Mouse (Mus musculus): ENCODE results near the gene Fam57b. TPM values are rescaled to one million over a fixed set of nuclear protein-coding genes. Genes with fewer than 3 reads are reported as not detected.

Fam57b gene
- total and polyA plus RNA-seq, 2 experiments from 2014 or later = 0.99 to 2.6 TPM

GRCm38 (mm10) chr7:126822741-126823140 is 25.3 kb downstream of the Fam57b start:
- no peak overlapping the region for H3K27ac ChIP-seq (ENCODE audit: low read depth)

GRCm38 (mm10) chr7:126823202-126823711 is 25.8 kb downstream of the Fam57b start:
- Histone ChIP-seq H3K4me3 (ENCODE audit: low read depth, low read length) (peak overlapping the region; percentile 24), H3K36me3 (replicated peaks; ENCODE audit: control insufficient read depth, insufficient read depth, low read length) (no peaks in the 10 kb centered on the region), H3K9ac (replicated peaks; ENCODE audit: low read depth, low read length) (no peak overlapping the region; the same call in 1 of the 2 replicates), H3K27ac (ENCODE audit: low read depth) (no peak overlapping the region), H3K4me1 (ENCODE audit: control insufficient read depth, insufficient read depth) (no peaks in the 10 kb centered on the region; the same call in 1 of the 2 replicates), H3K4me2 (ENCODE audit: low read depth, low read length) (peak overlapping the region; percentile 57), H3K27me3 (ENCODE audit: control insufficient read depth, insufficient read depth, low read length) (peaks cover 30% of the 10 kb centered on the region), H3K9me3 (replicated peaks; ENCODE audit: control insufficient read depth, low read length) (no peaks in the 10 kb centered on the region)
- 3% methylated on average over 18 of the region's 19 CpGs for WGBS
- no peak for DNase-seq (ENCODE audit: low spot score)
- 0 out of 2 replicates have a peak, but pooled peaks have one; percentile 18 for ATAC-seq (ENCODE audit: insufficient read depth, low read depth)
- no peak for TF ChIP-seq EP300 (IDR thresholded peaks at IDR 0.05; ENCODE audit: low read depth)
- no peak for TF ChIP-seq CTCF (IDR thresholded peaks at IDR 0.05; ENCODE audit: low read depth)

More at GRCm38 (mm10) chr7:126822741-126823140, 25.3 kb downstream of the Fam57b start:
- DNase-seq (ENCODE audit: low spot score) (no peak), ATAC-seq (ENCODE audit: insufficient read depth, low read depth) (no peak)
- no peaks in the 10 kb centered on the region; the same call in 1 of the 2 replicates for H3K4me1 ChIP-seq (ENCODE audit: control insufficient read depth, insufficient read depth)
- H3K36me3 ChIP-seq (replicated peaks; ENCODE audit: control insufficient read depth, insufficient read depth, low read length) = no peaks in the 10 kb centered on the region
- H3K9me3 ChIP-seq (replicated peaks; ENCODE audit: control insufficient read depth, low read length) = no peaks in the 10 kb centered on the region
- peaks cover 30% of the 10 kb centered on the region for H3K27me3 ChIP-seq (ENCODE audit: control insufficient read depth, insufficient read depth, low read length)
- H3K4me3 ChIP-seq (ENCODE audit: low read depth, low read length) = no peak overlapping the region
- peak overlapping the region; percentile 57; the same call in 1 of the 2 replicates for H3K4me2 ChIP-seq (ENCODE audit: low read depth, low read length)
- no peak overlapping the region for H3K9ac ChIP-seq (replicated peaks; ENCODE audit: low read depth, low read length)
- 24% methylated on average over 9 of the region's 9 CpGs for WGBS
- no peak for TF ChIP-seq EP300 (IDR thresholded peaks at IDR 0.05; ENCODE audit: low read depth)
- TF ChIP-seq CTCF (IDR thresholded peaks at IDR 0.05; ENCODE audit: low read depth) = no peak

- ATAC-seq (ENCODE audit: insufficient read depth, low read depth) = no peak
- Histone ChIP-seq H3K36me3 (replicated peaks; ENCODE audit: control insufficient read depth, insufficient read depth, low read length) (no peaks in the 10 kb centered on the region), H3K4me2 (ENCODE audit: low read depth, low read length) (no peak overlapping the region), H3K4me1 (ENCODE audit: control insufficient read depth, insufficient read depth) (no peaks in the 10 kb centered on the region; the same call in 1 of the 2 replicates), H3K4me3 (ENCODE audit: low read depth, low read length) (no peak overlapping the region), H3K9ac (replicated peaks; ENCODE audit: low read depth, low read length) (no peak overlapping the region), H3K27ac (ENCODE audit: low read depth) (no peak overlapping the region), H3K9me3 (replicated peaks; ENCODE audit: control insufficient read depth, low read length) (no peaks in the 10 kb centered on the region), H3K27me3 (ENCODE audit: control insufficient read depth, insufficient read depth, low read length) (peaks cover 31% of the 10 kb centered on the region)
- TF ChIP-seq CTCF (IDR thresholded peaks at IDR 0.05; ENCODE audit: low read depth) = no peak
- no peak for TF ChIP-seq EP300 (IDR thresholded peaks at IDR 0.05; ENCODE audit: low read depth)
- no peak for DNase-seq (ENCODE audit: low spot score)
- 15% methylated on average over 10 of the region's 10 CpGs for WGBS
These were observed 26.5 kb downstream of the Fam57b start for GRCm38 (mm10) chr7:126823940-126824339.

GRCm38 (mm10) chr7:126825403-126825802 is 27.9 kb downstream of the Fam57b start:
- ATAC-seq (ENCODE audit: insufficient read depth, low read depth) (no peak), DNase-seq (ENCODE audit: low spot score) (no peak)
- WGBS = 13% methylated on average over 8 of the region's 8 CpGs
- no peak overlapping the region for H3K9ac ChIP-seq (replicated peaks; ENCODE audit: low read depth, low read length)
- no peaks in the 10 kb centered on the region for H3K9me3 ChIP-seq (replicated peaks; ENCODE audit: control insufficient read depth, low read length)
- H3K4me1 ChIP-seq (ENCODE audit: control insufficient read depth, insufficient read depth) = no peaks in the 10 kb centered on the region; the same call in 1 of the 2 replicates
- no peak for TF ChIP-seq EP300 (IDR thresholded peaks at IDR 0.05; ENCODE audit: low read depth)
- TF ChIP-seq CTCF (IDR thresholded peaks at IDR 0.05; ENCODE audit: low read depth) = no peak
- H3K4me3 ChIP-seq (ENCODE audit: low read depth, low read length) = no peak overlapping the region
- H3K27ac ChIP-seq (ENCODE audit: low read depth) = no peak overlapping the region
- no peaks in the 10 kb centered on the region for H3K36me3 ChIP-seq (replicated peaks; ENCODE audit: control insufficient read depth, insufficient read depth, low read length)
- H3K4me2 ChIP-seq (ENCODE audit: low read depth, low read length) = no peak overlapping the region
- peaks cover 42% of the 10 kb centered on the region for H3K27me3 ChIP-seq (ENCODE audit: control insufficient read depth, insufficient read depth, low read length)

- TF ChIP-seq EP300 (IDR thresholded peaks at IDR 0.05; ENCODE audit: low read depth) (no peak), CTCF (IDR thresholded peaks at IDR 0.05; ENCODE audit: low read depth) (no peak)
- ATAC-seq (ENCODE audit: insufficient read depth, low read depth) (no peak), DNase-seq (ENCODE audit: low spot score) (no peak)
- Histone ChIP-seq H3K9ac (replicated peaks; ENCODE audit: low read depth, low read length) (no peak overlapping the region), H3K4me3 (ENCODE audit: low read depth, low read length) (no peak overlapping the region), H3K9me3 (replicated peaks; ENCODE audit: control insufficient read depth, low read length) (no peaks in the 10 kb centered on the region), H3K27me3 (ENCODE audit: control insufficient read depth, insufficient read depth, low read length) (peaks cover 42% of the 10 kb centered on the region), H3K4me2 (ENCODE audit: low read depth, low read length) (no peak overlapping the region), H3K36me3 (replicated peaks; ENCODE audit: control insufficient read depth, insufficient read depth, low read length) (no peaks in the 10 kb centered on the region), H3K4me1 (ENCODE audit: control insufficient read depth, insufficient read depth) (no peaks in the 10 kb centered on the region; the same call in 1 of the 2 replicates), H3K27ac (ENCODE audit: low read depth) (no peak overlapping the region)
- 57% methylated on average over 5 of the region's 5 CpGs for WGBS
These were observed 28.5 kb downstream of the Fam57b start for GRCm38 (mm10) chr7:126825952-126826351.

GRCm38 (mm10) chr7:126831539-126831938 is 34.1 kb downstream of the Fam57b start, which contains the start of gene 4930451I11Rik:
TSS of gene 4930451I11Rik (minus strand) at chr7:126831639.
- peak within 1 kb of the TSS; percentile 53 for H3K4me2 ChIP-seq (ENCODE audit: low read depth, low read length)
- H3K9me3 ChIP-seq (replicated peaks; ENCODE audit: control insufficient read depth, low read length) = no peaks in the 10 kb centered on the region
- 46% methylated on average over 5 of the region's 5 CpGs for WGBS
- H3K4me1 ChIP-seq (ENCODE audit: control insufficient read depth, insufficient read depth) = peaks cover 5% of the 10 kb centered on the region; the same call in 1 of the 2 replicates
- TF ChIP-seq EP300 (IDR thresholded peaks at IDR 0.05; ENCODE audit: low read depth) (no peak), CTCF (IDR thresholded peaks at IDR 0.05; ENCODE audit: low read depth) (no peak)
- peaks cover 12% of the 10 kb centered on the region; the same call in 1 of the 2 replicates for H3K27me3 ChIP-seq (ENCODE audit: control insufficient read depth, insufficient read depth, low read length)
- no peaks in the 10 kb centered on the region for H3K36me3 ChIP-seq (replicated peaks; ENCODE audit: control insufficient read depth, insufficient read depth, low read length)
- 0 out of 2 replicates have a peak within 1 kb of the TSS, but pooled peaks have one; percentile 21 for H3K4me3 ChIP-seq (ENCODE audit: low read depth, low read length)
- no peak within 1 kb of the TSS for H3K27ac ChIP-seq (ENCODE audit: low read depth)
- no peak for DNase-seq (ENCODE audit: low spot score)
- no peak for ATAC-seq (ENCODE audit: insufficient read depth, low read depth)
- no peak within 1 kb of the TSS for H3K9ac ChIP-seq (replicated peaks; ENCODE audit: low read depth, low read length)

All from heart, postnatal 0 days (tissue).